Mouse (Mus musculus) liver, embryonic 16.5 days (tissue): ENCODE data around the gene Hmcn1. TPM values are rescaled to one million over a fixed set of nuclear protein-coding genes. Genes with fewer than 3 reads are reported as not detected.

ENCODE experiments used
- ATAC-seq: fragments of 200-750 bp; cut with Nextera tagmentation; 2 replicates; pipeline ENCODE4 v1.8.0; 2017; ENCODE audit warnings: low read depth, mild to moderate bottlenecking, moderate number of reproducible peaks, moderate library complexity
- H3K27ac ChIP-seq: fragments of 300-500 bp; sonication (generic); 2 replicates; pipeline ENCODE4 v1.5.1; 2014; ENCODE audit warnings: mild to moderate bottlenecking, low read length
- H3K27me3 ChIP-seq: fragments of 300-500 bp; sonication (generic); 2 replicates; pipeline ENCODE4 v1.6.1; 2014; ENCODE audit warnings: low read depth, low read length, mixed read lengths; ENCODE audit not compliant: control insufficient read depth, insufficient read depth
- H3K36me3 ChIP-seq: fragments of 300-500 bp; sonication (generic); 2 replicates; pipeline ENCODE4 v1.6.1; 2014; ENCODE audit warnings: mild to moderate bottlenecking; ENCODE audit not compliant: control insufficient read depth, insufficient read depth
- H3K4me1 ChIP-seq: fragments of 300-500 bp; sonication (generic); 2 replicates; pipeline ENCODE4 v1.6.1; 2014; ENCODE audit warnings: low read depth, low read length, mixed read lengths; ENCODE audit not compliant: control insufficient read depth
- H3K4me2 ChIP-seq: fragments of 300-500 bp; sonication (generic); 2 replicates; pipeline ENCODE4 v1.6.1; 2014; ENCODE audit warnings: low read depth, low read length, mixed read lengths
- H3K4me3 ChIP-seq: fragments of 300-500 bp; sonication (generic); 2 replicates; pipeline ENCODE4 v1.5.1; 2014; ENCODE audit warnings: low read depth, mild to moderate bottlenecking, low read length
- H3K9ac ChIP-seq: fragments of 300-500 bp; sonication (generic); 2 replicates; pipeline ENCODE4 v1.6.1; 2014; ENCODE audit warnings: low read depth, low read length
- H3K9me3 ChIP-seq: fragments of 300-500 bp; sonication (generic); replicated peaks from 2 replicates; pipeline ENCODE4 v1.6.1; 2016; ENCODE audit warnings: low read length; ENCODE audit not compliant: control insufficient read depth
- WGBS: fragments of 180-500 bp; shearing (Covaris S2); extraction: QIAGEN DNeasy Blood & Tissue Kit; methylation state at CpG from one replicate; pipeline ENCODE4 v1.1.7; 2014; ENCODE audit not compliant: insufficient replicate concordance; 5-methylcytosine and 5-hydroxymethylcytosine counted together
- polyA plus RNA-seq: library from polyadenylated mRNA; unstranded; fragments of >200 nt; fragmentation: Nextera tagmentation; extraction: Ambion mirVana; gene quantifications from 2 replicates; pipeline ENCODE4 v1.2.1, GENCODE M21; 2015

Gene Hmcn1
- polyA plus RNA-seq, 1 experiment from 2014 or later, result 2.0 TPM

GRCm38 (mm10) chr1:150711438-150711837 is 281.8 kb downstream of the Hmcn1 start:
- 48% methylated on average over 5 of the region's 5 CpGs for WGBS

GRCm38 (mm10) chr1:150706502-150706901 is 286.7 kb downstream of the Hmcn1 start:
- ATAC-seq, result no peak
- WGBS, result 71% methylated on average over 4 of the region's 4 CpGs
- no peak overlapping the region for H3K27ac ChIP-seq
- H3K9me3 ChIP-seq, result no peaks in the 10 kb centered on the region
- no peaks in the 10 kb centered on the region for H3K27me3 ChIP-seq
- H3K36me3 ChIP-seq, result no peaks in the 10 kb centered on the region
- H3K4me3 ChIP-seq, result no peak overlapping the region
- H3K4me1 ChIP-seq, result no peaks in the 10 kb centered on the region
- no peak overlapping the region for H3K4me2 ChIP-seq
- no peak overlapping the region for H3K9ac ChIP-seq

More at GRCm38 (mm10) chr1:150711438-150711837, 281.8 kb downstream of the Hmcn1 start:
- no peaks in the 10 kb centered on the region for H3K4me1 ChIP-seq
- no peak overlapping the region for H3K9ac ChIP-seq
- H3K4me3 ChIP-seq, result no peak overlapping the region
- no peak for ATAC-seq
- no peak overlapping the region for H3K4me2 ChIP-seq
- no peak overlapping the region for H3K27ac ChIP-seq
- no peaks in the 10 kb centered on the region for H3K27me3 ChIP-seq
- no peaks in the 10 kb centered on the region for H3K9me3 ChIP-seq
- H3K36me3 ChIP-seq, result no peaks in the 10 kb centered on the region

- no peak for ATAC-seq
- WGBS, result 56% methylated on average over 3 of the region's 3 CpGs
- H3K4me1 ChIP-seq, result no peaks in the 10 kb centered on the region
- no peak overlapping the region for H3K4me2 ChIP-seq
- no peaks in the 10 kb centered on the region for H3K36me3 ChIP-seq
- no peak overlapping the region for H3K9ac ChIP-seq
- no peak overlapping the region for H3K4me3 ChIP-seq
- no peak overlapping the region for H3K27ac ChIP-seq
- no peaks in the 10 kb centered on the region for H3K27me3 ChIP-seq
- H3K9me3 ChIP-seq, result no peaks in the 10 kb centered on the region
Observed at GRCm38 (mm10) chr1:150697749-150698148, 295.5 kb downstream of the Hmcn1 start.

- no peak overlapping the region for H3K9ac ChIP-seq
- no peak overlapping the region for H3K4me3 ChIP-seq
- no peak overlapping the region for H3K27ac ChIP-seq
- 70% methylated on average over 6 of the region's 6 CpGs for WGBS
- no peaks in the 10 kb centered on the region for H3K36me3 ChIP-seq
- H3K4me2 ChIP-seq, result no peak overlapping the region
- H3K9me3 ChIP-seq, result no peaks in the 10 kb centered on the region
- no peak for ATAC-seq
- H3K4me1 ChIP-seq, result no peaks in the 10 kb centered on the region
- no peaks in the 10 kb centered on the region for H3K27me3 ChIP-seq
Observed at GRCm38 (mm10) chr1:150682044-150682443, 311.2 kb downstream of the Hmcn1 start.

- Histone ChIP-seq H3K9ac (no peak overlapping the region), H3K4me2 (no peak overlapping the region), H3K4me3 (no peak overlapping the region), H3K9me3 (no peaks in the 10 kb centered on the region), H3K27ac (no peak overlapping the region), H3K4me1 (no peaks in the 10 kb centered on the region), H3K27me3 (no peaks in the 10 kb centered on the region), H3K36me3 (no peaks in the 10 kb centered on the region)
- ATAC-seq, result no peak
- 83% methylated on average over 3 of the region's 3 CpGs for WGBS
Observed at GRCm38 (mm10) chr1:150681433-150681832, 311.8 kb downstream of the Hmcn1 start.

- Histone ChIP-seq H3K27ac (no peak overlapping the region), H3K4me2 (no peak overlapping the region), H3K4me3 (no peak overlapping the region), H3K9ac (no peak overlapping the region), H3K4me1 (no peaks in the 10 kb centered on the region), H3K9me3 (no peaks in the 10 kb centered on the region), H3K36me3 (no peaks in the 10 kb centered on the region), H3K27me3 (no peaks in the 10 kb centered on the region)
- WGBS, result 59% methylated on average over 15 of the region's 15 CpGs
- ATAC-seq, result no peak
Observed at GRCm38 (mm10) chr1:150681006-150681405, 312.2 kb downstream of the Hmcn1 start.

- ATAC-seq, result no peak
- Histone ChIP-seq H3K27me3 (no peaks in the 10 kb centered on the region), H3K4me2 (no peak overlapping the region), H3K27ac (no peak overlapping the region), H3K36me3 (no peaks in the 10 kb centered on the region), H3K9ac (no peak overlapping the region), H3K4me1 (no peaks in the 10 kb centered on the region), H3K9me3 (no peaks in the 10 kb centered on the region), H3K4me3 (no peak overlapping the region)
- 76% methylated on average over 4 of the region's 4 CpGs for WGBS
Observed at GRCm38 (mm10) chr1:150680345-150680744, 312.9 kb downstream of the Hmcn1 start.

GRCm38 (mm10) chr1:150645314-150645713 is 347.9 kb downstream of the Hmcn1 start:
- Histone ChIP-seq H3K4me3 (no peak overlapping the region), H3K9ac (no peak overlapping the region), H3K9me3 (no peaks in the 10 kb centered on the region), H3K4me1 (no peaks in the 10 kb centered on the region), H3K36me3 (no peaks in the 10 kb centered on the region), H3K27ac (no peak overlapping the region), H3K27me3 (no peaks in the 10 kb centered on the region), H3K4me2 (no peak overlapping the region)
- 76% methylated on average over 1 of the region's 1 CpGs for WGBS
- ATAC-seq, result no peak

GRCm38 (mm10) chr1:150639522-150639921 is 353.7 kb downstream of the Hmcn1 start:
- H3K27ac ChIP-seq, result no peak overlapping the region
- ATAC-seq, result no peak
- H3K4me3 ChIP-seq, result no peak overlapping the region
- H3K4me2 ChIP-seq, result no peak overlapping the region
- H3K9me3 ChIP-seq, result no peaks in the 10 kb centered on the region
- no peaks in the 10 kb centered on the region for H3K27me3 ChIP-seq
- WGBS, result 40% methylated on average over 6 of the region's 6 CpGs
- H3K9ac ChIP-seq, result no peak overlapping the region
- H3K36me3 ChIP-seq, result no peaks in the 10 kb centered on the region
- H3K4me1 ChIP-seq, result no peaks in the 10 kb centered on the region
